Mouse (Mus musculus) c-Kit-negative CD71-positive TER-119-positive erythroid progenitor cells, embryonic 14.5 days (primary cell): Measurements from ENCODE around the gene Usp43.

ENCODE experiments used
- DNase-seq: peaks from one replicate; pipeline ENCODE4 v3.0.0-alpha.2; 2013; ENCODE audit warnings: low read depth, low spot score

Gene Usp43

GRCm38 (mm10) chr11:67921827-67922754, at the start of gene Usp43:
Usp43 (minus strand) TSS chr11:67922153.
- DNase-seq: no peak

GRCm38 (mm10) chr11:67967831-67968230, 45.9 kb upstream of the Usp43 start:
- DNase-seq: no peak

- peak; percentile 66 for DNase-seq
These were observed 44.2 kb upstream of the Usp43 start, which contains the start of gene Stx8 for GRCm38 (mm10) chr11:67965905-67966878. Stx8 (plus strand) TSS chr11:67966193.

- peak; percentile 56 for DNase-seq
These were observed 43.4 kb upstream of the Usp43 start, which contains the start of gene Cfap52 for GRCm38 (mm10) chr11:67965242-67965883. Cfap52 (minus strand) TSS chr11:67965651.

- no peak for DNase-seq
These were observed 42.2 kb upstream of the Usp43 start for GRCm38 (mm10) chr11:67964110-67964509.

- no peak for DNase-seq
These were observed 32.5 kb upstream of the Usp43 start for GRCm38 (mm10) chr11:67954413-67954812.

GRCm38 (mm10) chr11:67953604-67954003, 31.7 kb upstream of the Usp43 start:
- DNase-seq: no peak

GRCm38 (mm10) chr11:67949475-67949874, 27.5 kb upstream of the Usp43 start:
- DNase-seq: no peak

GRCm38 (mm10) chr11:67948229-67948628, 26.3 kb upstream of the Usp43 start:
- no peak for DNase-seq

- no peak for DNase-seq
These were observed 10.2 kb upstream of the Usp43 start for GRCm38 (mm10) chr11:67932156-67932555.

- DNase-seq: no peak
These were observed 4.5 kb upstream of the Usp43 start for GRCm38 (mm10) chr11:67926348-67927055.

- no peak for DNase-seq
These were observed 3.0 kb upstream of the Usp43 start for GRCm38 (mm10) chr11:67925000-67925399.

GRCm38 (mm10) chr11:67923720-67924119, 1.8 kb upstream of the Usp43 start:
- DNase-seq: no peak

GRCm38 (mm10) chr11:67922755-67923125, 787 bp upstream of the Usp43 start:
- no peak for DNase-seq

- no peak for DNase-seq
These were observed 694 bp downstream of the Usp43 start for GRCm38 (mm10) chr11:67921091-67921826.

GRCm38 (mm10) chr11:67920226-67920960, 1.6 kb downstream of the Usp43 start:
- no peak for DNase-seq

- DNase-seq: no peak
These were observed 2.4 kb downstream of the Usp43 start for GRCm38 (mm10) chr11:67919593-67919992.

GRCm38 (mm10) chr11:67917126-67917525, 4.8 kb downstream of the Usp43 start:
- DNase-seq: no peak

- DNase-seq: no peak
These were observed 10.9 kb downstream of the Usp43 start for GRCm38 (mm10) chr11:67911074-67911473.
